Mouse (Mus musculus) spleen, postnatal 36 days (tissue): ENCODE measurements around the gene Tbc1d10b.

Experiments used
- DNase-seq, 2 experiments: peaks; one replicate each; pipeline ENCODE4 v3.0.0; 2022; ENCODE audit warnings: low spot score in 2 of 2, mixed read lengths in 1 of 2

The Tbc1d10b gene

GRCm38 (mm10) chr7:127162546-127162945, 45.7 kb downstream of the Tbc1d10b start:
- DNase-seq: no peak

- DNase-seq: no peak
These were observed 50.7 kb downstream of the Tbc1d10b start for GRCm38 (mm10) chr7:127157548-127157947.

GRCm38 (mm10) chr7:127153477-127153876, 54.8 kb downstream of the Tbc1d10b start:
- DNase-seq: no peak

- no peak for DNase-seq
These were observed 55.8 kb downstream of the Tbc1d10b start for GRCm38 (mm10) chr7:127152464-127152863.

- DNase-seq: no peak
These were observed 60.4 kb downstream of the Tbc1d10b start for GRCm38 (mm10) chr7:127147901-127148300.
